In genomic region chr3:84258518-84259031, GRCm38 (mm10) we compare ENCODE assay signal across 8 mouse cellular contexts. TPM values are rescaled to one million over a fixed set of nuclear protein-coding genes. Genes with fewer than 3 reads are reported as not detected.
DNase-seq lines count a peak whose midpoint lies in the region; ATAC-seq and TF ChIP-seq lines count a peak whose summit lies in the region.

No protein-coding gene starts in this region.

- H3K27me3 ChIP-seq in cerebellum, adult 2 months (ENCODE audit: control insufficient read depth, insufficient read depth, low read length) = no peaks in the 10 kb centered on the region
- H3K27me3 ChIP-seq in MEL (ENCODE audit: control insufficient read depth in 1 of 2, insufficient read depth in 2 of 2, low read length in 2 of 2) = no peaks in the 10 kb centered on the region
- no peaks in the 10 kb centered on the region for H3K27me3 ChIP-seq in hindbrain, embryonic 11.5 days (ENCODE audit: control insufficient read depth, insufficient read depth, low read length)
- H3K27me3 ChIP-seq in midbrain, embryonic 11.5 days (ENCODE audit: control insufficient read depth, insufficient read depth, low read length) = no peaks in the 10 kb centered on the region

- no peaks in the 10 kb centered on the region for H3K4me1 ChIP-seq in cerebellum, adult 2 months (ENCODE audit: control insufficient read depth, insufficient read depth, low read length)
- peaks cover 5 to 7% of the 10 kb centered on the region in 2 experiments; a peak in 3 of 4 replicates for H3K4me1 ChIP-seq in MEL (ENCODE audit: control insufficient read depth in 1 of 2, insufficient read depth in 2 of 2, low read length in 2 of 2)
- peaks cover 9% of the 10 kb centered on the region for H3K4me1 ChIP-seq in hindbrain, embryonic 11.5 days (replicated peaks; ENCODE audit: control insufficient read depth, insufficient read depth, low read length)
- H3K4me1 ChIP-seq in midbrain, embryonic 11.5 days (ENCODE audit: control insufficient read depth, insufficient read depth, low read length) = peaks cover 54% of the 10 kb centered on the region

- H3K79me2 ChIP-seq in MEL (ENCODE audit: control insufficient read depth, insufficient read depth, low read length, poor library complexity) = peaks cover 1% of the 10 kb centered on the region; the same call in 1 of the 2 replicates

- no peak for TF ChIP-seq RAD21 in MEL (IDR thresholded peaks at IDR 0.05; ENCODE audit: low read depth, low read length)

- peak overlapping the region; percentile 95 for H3K4me3 ChIP-seq in cerebellum, adult 2 months (replicated peaks; ENCODE audit: insufficient read depth, low read depth, low read length)
- peak overlapping the region; percentile 97 to 98 for H3K4me3 ChIP-seq in MEL (ENCODE audit: control insufficient read depth in 1 of 2, insufficient read depth in 1 of 2, low read depth in 2 of 2, low read length in 2 of 2)
- peak overlapping the region; percentile 48 for H3K4me3 ChIP-seq in hindbrain, embryonic 11.5 days (ENCODE audit: low read depth, low read length)
- H3K4me3 ChIP-seq in midbrain, embryonic 11.5 days (ENCODE audit: low read depth, low read length) = peak overlapping the region; percentile 67

- H3K4me2 ChIP-seq in hindbrain, embryonic 11.5 days (replicated peaks; ENCODE audit: low read depth, low read length) = peak overlapping the region; percentile 85
- H3K4me2 ChIP-seq in midbrain, embryonic 11.5 days = peak overlapping the region; percentile 99

- peaks cover 0 to 10% of the 10 kb centered on the region in 2 experiments; a peak in 2 of 4 replicates for H3K36me3 ChIP-seq in MEL (ENCODE audit: control insufficient read depth in 1 of 2, insufficient read depth in 2 of 2, low read length in 2 of 2)
- no peaks in the 10 kb centered on the region for H3K36me3 ChIP-seq in hindbrain, embryonic 11.5 days (ENCODE audit: control insufficient read depth, insufficient read depth, low read length)
- H3K36me3 ChIP-seq in midbrain, embryonic 11.5 days (ENCODE audit: control insufficient read depth, insufficient read depth, low read length) = no peaks in the 10 kb centered on the region

- peak in 1 of 2 experiments; percentile 24 for DNase-seq in cerebellum, adult 2 months
- DNase-seq in cerebellum, adult 11 months = no peak
- DNase-seq in MEL (ENCODE audit: low read depth, low spot score) = peak; percentile 71
- peak; percentile 48 for DNase-seq in hindbrain, embryonic 11.5 days (ENCODE audit: low spot score)
- peak; percentile 87 for DNase-seq in midbrain, embryonic 11.5 days (ENCODE audit: low spot score, missing footprints)
- DNase-seq in thymus, postnatal 10 days (ENCODE audit: low spot score in 2 of 2) = no peak
- DNase-seq in adrenal gland, postnatal 10 days = no peak
- DNase-seq in spleen, adult 18-20 months = no peak

- H3K9ac ChIP-seq in MEL (ENCODE audit: control insufficient read depth, low read depth, low read length, poor library complexity, severe bottlenecking) = peak overlapping the region; percentile 91
- peak overlapping the region; percentile 60; the same call in 1 of the 2 replicates for H3K9ac ChIP-seq in hindbrain, embryonic 11.5 days (ENCODE audit: low read depth, low read length)
- peak overlapping the region; percentile 88 for H3K9ac ChIP-seq in midbrain, embryonic 11.5 days (ENCODE audit: low read length)

- no peak for TF ChIP-seq CTCF in cerebellum, adult 2 months (IDR thresholded peaks at IDR 0.05; ENCODE audit: borderline replicate concordance, insufficient read depth, low read depth, low read length)
- TF ChIP-seq CTCF in MEL (IDR thresholded peaks at IDR 0.05 in 2 of 3, conservative IDR thresholded peaks at IDR 0.05 in 1 of 3; ENCODE audit: control insufficient read depth in 1 of 3, insufficient read depth in 1 of 3, low read depth in 2 of 3, low read length in 3 of 3, poor library complexity in 1 of 3, severe bottlenecking in 1 of 3) = no peak

- no peak for TF ChIP-seq POLR2A in cerebellum, adult 2 months (IDR thresholded peaks at IDR 0.05; ENCODE audit: borderline replicate concordance, insufficient read depth, low read length)
- TF ChIP-seq POLR2A in MEL (IDR thresholded peaks at IDR 0.05; ENCODE audit: control insufficient read depth in 1 of 2, insufficient read depth in 1 of 2, low read depth in 1 of 2, low read length in 2 of 2, poor library complexity in 1 of 2) = no peak

- peak; percentile 66 to 71 for TF ChIP-seq EP300 in MEL (IDR thresholded peaks at IDR 0.05; ENCODE audit: low read depth in 1 of 2, low read length in 2 of 2)

- no peak overlapping the region for H3K27ac ChIP-seq in cerebellum, adult 2 months (ENCODE audit: insufficient read depth, low read length)
- peak overlapping the region; percentile 5; the same call in 1 of the 2 replicates for H3K27ac ChIP-seq in MEL (ENCODE audit: control insufficient read depth, low read depth, low read length)
- H3K27ac ChIP-seq in hindbrain, embryonic 11.5 days (ENCODE audit: low read depth, low read length) = no peak overlapping the region
- no peak overlapping the region for H3K27ac ChIP-seq in midbrain, embryonic 11.5 days (ENCODE audit: low read depth, low read length)

- 19% methylated on average over 13 of the region's 13 CpGs for WGBS in cerebellum, adult 2 months
- 7% methylated on average over 13 of the region's 13 CpGs for WGBS in hindbrain, embryonic 11.5 days
- WGBS in midbrain, embryonic 11.5 days = 5% methylated on average over 13 of the region's 13 CpGs

- no peak for ATAC-seq in hindbrain, embryonic 11.5 days (ENCODE audit: low FRiP score)
- no peak for ATAC-seq in midbrain, embryonic 11.5 days (ENCODE audit: low FRiP score)

- no peaks in the 10 kb centered on the region for H3K9me3 ChIP-seq in MEL (replicated peaks; ENCODE audit: insufficient read depth, low read length)
- H3K9me3 ChIP-seq in hindbrain, embryonic 11.5 days (ENCODE audit: control insufficient read depth, low read length) = no peaks in the 10 kb centered on the region
- no peaks in the 10 kb centered on the region for H3K9me3 ChIP-seq in midbrain, embryonic 11.5 days (ENCODE audit: control insufficient read depth, low read length)

TF ChIP-seq in MEL, 35 proteins besides CTCF, POLR2A, EP300 and RAD21:
- TF ChIP-seq TCF12 (IDR thresholded peaks at IDR 0.05; ENCODE audit: low read depth, low read length) (0 out of 2 replicates have a peak, but pooled peaks have one; percentile 16), ETS1 (IDR thresholded peaks at IDR 0.05; ENCODE audit: low read depth, low read length) (peak; percentile 50; the same call in 1 of the 2 replicates), SIN3A (IDR thresholded peaks at IDR 0.05; ENCODE audit: low read length) (peak; percentile 62), BHLHE40 (IDR thresholded peaks at IDR 0.05; ENCODE audit: borderline replicate concordance, low read depth, low read length) (no peak), MAZ (IDR thresholded peaks at IDR 0.05; ENCODE audit: low read depth, low read length) (0 out of 2 replicates have a peak, but pooled peaks have one; percentile 26), HCFC1 (IDR thresholded peaks at IDR 0.05; ENCODE audit: low read depth, low read length) (0 out of 2 replicates have a peak, but pooled peaks have one; percentile 1), MXI1 (IDR thresholded peaks at IDR 0.05; ENCODE audit: low read depth, low read length) (peak; percentile 61), MAFK (IDR thresholded peaks at IDR 0.05; ENCODE audit: borderline replicate concordance, low read depth, low read length) (no peak), POLR2AphosphoS2 (IDR thresholded peaks at IDR 0.05; ENCODE audit: low read length) (no peak), GATA1 (IDR thresholded peaks at IDR 0.05; ENCODE audit: low read depth, low read length) (peak; percentile 58)

RNA-seq across cellular contexts. Expression of gene Trim2, which starts 48.1 kb away (rescaled TPM):
- polyA plus RNA-seq in cerebellum, adult 2 months (2012; rRNA removed) = 120 and 129 TPM in 2 replicates
- 1.7 and 2.8 TPM in 2 replicates for total RNA-seq in MEL (2012; rRNA removed)
- polyA plus RNA-seq in MEL (2012; ENCODE audit: insufficient read depth in 1 of 2, insufficient read length in 2 of 2, low read depth in 1 of 2, low replicate concordance in 2 of 2, missing spikeins in 1 of 2) = 1 to 10 TPM in 1 of 2 experiments, not detected in 1; 4.4 TPM
- polyA plus RNA-seq in hindbrain, embryonic 11.5 days (2014; fragmentation: Nextera tagmentation; extraction: Ambion mirVana) = 104 and 109 TPM in 2 replicates
- 128 and 137 TPM in 2 replicates for polyA plus RNA-seq in midbrain, embryonic 11.5 days (2014; fragmentation: Nextera tagmentation; extraction: Ambion mirVana)
- 10 to 100 TPM; 53.1 to 58.5 TPM for total RNA-seq in adrenal gland, postnatal 10 days (2021)

Comparison
In these comparisons a context has a peak if more than half of its experiments do, and no peak if none do; other contexts are left out.
1. DNase-seq: peak in MEL (single experiment), hindbrain, embryonic 11.5 days (single experiment) and midbrain, embryonic 11.5 days (single experiment); none in cerebellum, adult 11 months (single experiment), thymus, postnatal 10 days (0 of 2), adrenal gland, postnatal 10 days (single experiment) and spleen, adult 18-20 months (0 of 2).
2. RNA of gene Trim2, which starts 48.1 kb away (polyA plus RNA-seq): 128 to 137 TPM in midbrain, embryonic 11.5 days, 120 to 129 TPM in cerebellum, adult 2 months and 104 to 109 TPM in hindbrain, embryonic 11.5 days; 4.4 TPM in MEL; every median in the first group is over 10 times any median in the second.
3. Peak in every context shown above with its lines, with median percentiles within 50 percentile points of each other: H3K4me3 ChIP-seq and H3K9ac ChIP-seq.